Mouse (Mus musculus): ENCODE data around the gene Phlda1. TPM values are rescaled to one million over a fixed set of nuclear protein-coding genes. Genes with fewer than 3 reads are reported as not detected.
"Not testable (repeated sequence)": the region's sequence is repeated elsewhere in the genome, so short reads cannot be mapped to it uniquely, and the experiment has no call there.

Gene Phlda1
- total RNA-seq (2021) = 10 to 100 TPM; 23.9 to 24.4 TPM
- long read RNA-seq, experiment 1, transcript Phlda1-201 (2 exons, 1,949 nt) = major isoform, 31 of 34 reads
- long read RNA-seq, experiment 1, partial matches to known transcripts = 0 of 34 reads
- long read RNA-seq, experiment 1, other reads (novel, unspliced or antisense) = 3 of 34 reads
- long read RNA-seq, experiment 2, transcript Phlda1-201 (2 exons, 1,949 nt) = major isoform, 35 of 38 reads
- long read RNA-seq, experiment 2, partial matches to known transcripts = 0 of 38 reads
- long read RNA-seq, experiment 2, other reads (novel, unspliced or antisense) = 3 of 38 reads

DNA sequence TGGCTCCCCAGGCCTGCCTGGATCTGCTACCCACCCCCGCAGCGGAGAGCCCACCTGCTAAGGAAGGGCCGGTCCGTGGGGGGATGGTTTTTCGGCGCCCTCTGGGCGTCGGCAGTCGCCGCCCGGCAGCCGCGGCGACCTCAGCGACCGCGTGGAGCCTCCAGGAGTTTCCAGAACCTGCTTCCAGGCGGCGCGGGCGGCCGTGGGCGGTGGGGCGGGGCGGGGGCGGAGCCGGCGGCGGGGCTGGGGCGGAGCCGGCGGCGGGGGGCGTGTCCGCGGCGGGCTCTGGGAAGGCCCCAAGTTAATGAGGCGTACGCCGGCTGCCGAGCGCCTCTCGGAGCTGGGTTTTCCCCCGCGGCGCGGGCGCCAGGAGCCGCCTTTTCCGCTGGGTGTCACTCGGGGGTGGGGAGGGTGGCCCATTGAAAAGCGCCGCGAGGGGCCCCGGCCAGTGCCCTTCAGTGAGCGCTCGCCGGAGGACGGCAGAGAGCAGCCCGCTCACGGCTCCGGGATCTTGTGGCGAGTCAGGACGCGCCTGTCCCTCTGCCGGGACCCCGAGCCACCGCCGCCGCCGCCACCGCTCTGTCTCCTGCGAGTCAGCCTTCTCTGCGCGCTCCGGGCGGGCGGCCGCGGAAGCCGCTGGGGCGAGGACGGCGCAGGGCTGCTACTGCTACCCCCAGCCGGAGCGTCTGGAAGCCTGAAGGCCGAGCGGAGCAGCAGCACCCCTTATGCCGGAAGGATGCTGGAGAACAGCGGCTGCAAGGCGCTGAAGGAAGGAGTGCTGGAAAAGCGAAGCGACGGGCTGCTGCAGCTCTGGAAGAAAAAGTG is at the start of gene Phlda1:
Gene Phlda1 (plus strand): TSS at position 186 of the 825 bp plus-strand sequence.
- DNase-seq (ENCODE audit: low spot score in 2 of 2) = peak; percentile 93 to 94

DNA sequence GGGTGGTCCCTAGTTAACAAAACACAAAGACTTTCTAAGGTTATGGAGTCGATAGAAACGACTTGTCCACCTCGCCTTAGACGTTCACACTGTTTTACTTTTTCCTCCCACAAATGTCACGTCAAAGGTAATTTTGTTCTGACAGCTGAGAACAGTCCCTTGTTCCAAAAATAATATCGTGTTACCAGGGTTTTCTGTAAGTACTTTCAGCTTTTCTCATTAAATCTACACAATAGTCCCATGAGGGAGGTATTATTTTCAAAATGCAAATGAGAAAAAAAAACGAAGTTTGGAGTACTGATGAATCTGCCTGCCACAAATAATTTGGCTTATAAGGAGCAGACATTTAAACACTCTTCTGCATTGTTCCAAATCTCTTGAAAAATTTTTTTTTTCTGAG is 48.0 kb upstream of the Phlda1 start:
- no peak for DNase-seq (ENCODE audit: low spot score in 2 of 2)

DNA sequence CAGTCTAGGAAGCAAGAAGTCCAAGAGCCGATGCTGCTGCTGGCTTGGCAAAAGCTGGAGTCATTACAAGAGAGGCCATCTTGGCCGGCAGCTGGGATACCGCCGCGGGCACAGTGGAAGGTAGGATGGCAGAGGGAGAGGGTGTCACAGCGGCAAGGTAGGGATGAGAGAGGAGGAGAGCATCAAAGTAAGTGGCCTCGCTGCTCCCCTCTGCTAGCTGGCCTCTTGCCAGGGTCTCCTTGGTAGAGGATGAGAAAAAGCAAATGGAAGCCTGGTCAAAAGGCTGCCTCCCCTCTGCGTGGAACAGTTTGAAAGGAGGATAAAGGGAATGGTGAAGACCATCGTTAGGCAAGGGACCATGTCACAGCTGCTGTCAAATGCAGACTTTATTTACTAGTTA is 47.0 kb upstream of the Phlda1 start:
- DNase-seq (ENCODE audit: low spot score in 2 of 2) = no peak

DNA sequence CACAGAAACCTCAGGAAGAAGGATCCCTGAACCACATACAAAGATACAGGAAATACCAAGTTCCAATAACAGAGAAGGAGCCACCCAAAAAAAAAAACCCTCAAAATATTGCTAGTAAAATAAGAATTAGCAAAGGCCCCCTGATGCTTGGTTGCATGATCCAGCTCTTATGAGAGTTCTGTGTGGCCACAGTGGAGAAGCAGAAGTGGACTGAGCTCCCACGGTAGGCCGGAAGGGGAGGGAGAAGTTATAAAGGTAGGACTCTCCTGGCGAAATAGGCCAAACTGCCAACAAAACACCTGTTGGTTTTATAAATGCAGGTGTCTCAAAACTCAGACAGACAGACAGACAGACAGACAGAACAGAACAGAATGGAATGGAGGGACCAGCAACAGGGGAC is 46.2 kb upstream of the Phlda1 start:
- no peak for DNase-seq (ENCODE audit: low spot score in 2 of 2)

DNA sequence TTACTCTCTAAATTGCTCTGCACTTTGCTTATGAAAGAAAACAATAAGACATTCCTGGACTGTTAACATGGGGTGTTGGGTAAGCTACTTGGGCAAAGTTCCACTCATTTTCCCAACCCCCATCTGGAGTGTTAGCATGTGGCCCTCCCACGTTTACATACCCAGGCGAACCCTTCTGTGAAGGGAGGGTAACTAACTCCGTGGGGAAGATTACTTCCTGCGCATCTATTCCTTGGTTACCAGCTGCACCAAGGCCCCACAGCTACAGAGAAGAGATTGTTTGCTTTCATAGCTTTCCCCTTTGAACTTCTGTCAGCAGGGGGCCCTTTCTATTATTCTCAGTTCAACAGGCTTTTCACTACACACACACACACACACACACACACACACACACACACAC is 45.7 kb upstream of the Phlda1 start:
- no peak for DNase-seq (ENCODE audit: low spot score in 2 of 2)

DNA sequence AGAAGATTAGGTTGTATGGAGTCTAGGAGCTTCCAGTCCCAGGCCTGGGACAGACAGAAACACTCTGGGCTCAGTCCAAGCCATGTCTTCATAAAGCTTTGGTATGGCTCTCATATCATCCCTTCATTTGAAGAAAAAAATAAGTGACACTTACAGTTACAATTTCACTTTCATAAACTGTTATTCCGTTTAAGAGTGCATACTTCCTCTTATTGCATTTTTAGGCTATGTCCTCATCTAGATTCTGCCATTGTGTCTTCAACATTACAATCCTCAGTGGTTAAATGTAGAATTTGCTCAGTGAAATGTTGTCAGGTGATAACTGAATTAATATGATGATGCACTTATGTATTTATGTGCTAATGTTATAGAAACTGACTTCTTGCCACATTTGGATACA is 41.3 kb upstream of the Phlda1 start:
- DNase-seq (ENCODE audit: low spot score in 2 of 2) = no peak

DNA sequence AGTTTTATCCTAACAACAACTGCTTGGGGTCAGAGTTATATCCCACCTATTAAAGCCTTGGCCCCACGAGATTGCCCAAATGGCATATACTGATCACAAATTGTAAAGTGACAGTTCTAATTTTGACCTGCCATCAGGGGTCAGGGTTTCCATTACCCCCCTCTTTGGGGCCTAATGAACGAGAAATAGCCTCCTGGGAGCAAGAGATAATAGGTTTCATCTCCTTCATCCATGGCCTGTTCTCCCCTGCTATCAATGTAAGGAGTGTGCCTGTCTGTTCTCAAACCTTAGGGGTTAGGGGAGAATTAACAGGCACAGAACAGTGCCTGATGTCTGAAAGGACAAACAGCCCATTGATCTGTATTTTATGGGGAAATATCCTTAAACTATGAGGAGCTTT is 40.7 kb upstream of the Phlda1 start:
- no peak for DNase-seq (ENCODE audit: low spot score in 2 of 2)

DNA sequence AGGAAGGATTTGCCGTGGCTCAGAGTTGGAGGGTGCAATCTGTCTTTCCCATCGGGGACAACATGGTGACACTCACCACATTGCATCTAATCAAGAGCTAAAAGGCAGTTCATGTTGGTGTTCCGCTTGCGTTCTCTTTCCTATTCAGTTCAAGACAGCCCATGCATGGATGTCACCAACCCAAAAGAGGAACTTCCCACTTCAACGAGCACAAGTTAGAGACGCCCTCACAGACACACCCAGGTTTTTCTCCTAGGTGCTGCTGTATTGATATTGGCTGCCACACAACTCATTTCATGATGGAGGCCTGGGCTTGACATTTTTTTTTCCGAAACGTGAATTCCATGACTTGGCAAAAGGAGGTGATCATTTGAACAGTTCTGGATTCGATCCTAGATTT is 34.9 kb upstream of the Phlda1 start:
- DNase-seq (ENCODE audit: low spot score in 2 of 2) = no peak

DNA sequence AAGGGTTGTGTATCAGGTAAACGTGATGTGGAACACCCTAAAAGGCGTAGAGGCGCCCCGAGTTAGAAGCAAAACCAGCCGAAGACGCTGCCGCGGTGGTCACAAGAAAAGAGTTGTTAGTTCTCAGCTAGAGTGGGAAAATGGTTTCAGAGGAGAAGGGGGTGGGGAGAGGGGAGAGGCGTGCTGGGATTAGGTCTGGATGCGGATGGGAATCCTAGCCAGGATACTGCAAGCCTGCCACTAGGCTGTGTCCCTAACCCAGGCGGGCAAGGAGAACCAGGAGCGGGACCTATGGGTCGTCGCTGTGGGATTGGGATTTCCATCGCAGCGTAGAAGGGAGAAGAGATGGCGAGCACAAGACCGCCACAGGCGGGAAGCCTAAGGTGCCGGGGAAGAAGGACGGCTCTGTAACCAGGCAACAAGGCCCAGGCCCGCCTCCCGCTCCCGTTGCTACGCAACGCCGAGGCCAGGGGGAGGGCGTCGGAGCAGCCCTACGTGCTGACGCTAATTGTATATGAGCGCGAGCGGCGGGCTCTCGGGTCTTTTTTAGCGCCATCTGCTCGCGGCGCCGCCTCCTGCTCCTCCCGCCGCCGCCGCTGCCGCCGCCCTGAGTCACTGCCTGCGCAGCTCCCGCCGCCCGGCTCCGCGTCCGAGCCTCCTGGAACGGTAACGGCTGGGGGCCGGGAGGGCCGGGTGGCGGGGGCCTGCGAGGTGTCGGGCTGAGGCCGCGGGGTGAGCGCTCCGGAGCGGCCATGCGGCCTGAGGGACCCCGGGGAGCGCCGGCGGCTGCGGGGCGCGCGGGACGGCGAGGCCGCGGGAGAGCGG is 33.2 kb upstream of the Phlda1 start, which contains the start of gene Nap1l1:
Gene Nap1l1 (plus strand): TSS at position 538 of the 825 bp plus-strand sequence.
- peak; percentile 95 to 98 for DNase-seq (ENCODE audit: low spot score in 2 of 2)

DNA sequence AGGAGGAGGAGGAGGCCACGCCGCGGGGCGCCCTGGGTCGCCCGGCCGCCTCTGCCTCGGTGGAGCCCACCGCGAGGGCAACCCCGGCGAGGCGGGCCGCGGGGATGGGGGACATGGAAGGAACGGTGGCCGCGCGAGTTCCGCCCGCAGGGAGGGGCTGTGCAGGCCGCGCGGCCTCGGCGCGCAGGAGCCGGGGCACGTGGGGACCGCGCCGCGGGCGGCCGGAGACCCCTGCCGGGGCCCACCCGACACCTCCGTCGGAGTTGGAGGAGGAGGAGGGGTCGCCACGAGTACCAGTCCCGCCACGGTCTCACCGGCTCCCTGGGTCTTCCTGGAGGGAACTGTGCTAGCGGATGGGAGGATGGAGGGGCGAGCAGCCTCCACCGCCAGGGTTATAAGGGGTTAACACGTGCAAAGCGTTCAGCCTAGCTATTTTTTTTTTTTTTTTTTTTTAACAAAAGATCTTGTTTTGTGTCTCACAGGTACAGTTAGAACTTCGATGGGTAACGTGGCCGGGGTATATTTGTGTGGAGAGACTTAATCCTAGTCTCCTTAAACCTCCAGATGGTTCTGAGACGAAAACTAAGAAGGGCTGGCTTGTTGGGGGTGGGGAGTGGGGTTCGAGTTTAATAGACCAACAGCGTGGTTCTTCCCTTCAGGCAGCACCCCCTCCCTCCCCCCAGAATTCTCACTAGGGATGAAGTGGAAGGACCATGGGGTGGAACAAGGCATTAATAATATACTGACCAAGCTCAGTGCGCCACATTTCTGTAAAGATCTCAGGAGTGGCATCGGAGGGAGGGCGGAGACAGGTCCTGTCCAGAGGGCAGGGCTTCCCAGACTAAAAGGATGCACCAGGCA is 32.3 kb upstream of the Phlda1 start:
- peak in 1 of 2 experiments; percentile 29 for DNase-seq (ENCODE audit: low spot score in 2 of 2)

DNA sequence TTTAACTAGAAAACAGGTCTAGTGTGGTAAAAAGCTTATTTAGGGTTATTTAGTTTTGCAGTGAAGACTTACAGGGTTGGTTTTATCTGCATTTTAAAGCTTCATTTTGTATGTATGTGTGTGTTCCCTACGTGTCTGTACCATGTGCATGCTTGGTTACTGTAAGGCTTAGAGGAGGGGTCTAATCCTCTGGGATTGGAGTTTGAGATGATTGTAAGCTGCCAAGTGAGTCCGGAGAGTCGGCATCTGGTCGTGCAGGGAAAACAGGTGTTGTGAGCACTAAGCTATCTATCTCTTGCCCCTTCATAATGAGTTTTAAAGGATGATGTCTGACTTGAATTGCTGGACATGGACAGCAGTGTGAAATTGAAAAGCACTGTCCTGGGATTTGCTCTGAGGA is 29.8 kb upstream of the Phlda1 start:
- no peak for DNase-seq (ENCODE audit: low spot score in 2 of 2)

DNA sequence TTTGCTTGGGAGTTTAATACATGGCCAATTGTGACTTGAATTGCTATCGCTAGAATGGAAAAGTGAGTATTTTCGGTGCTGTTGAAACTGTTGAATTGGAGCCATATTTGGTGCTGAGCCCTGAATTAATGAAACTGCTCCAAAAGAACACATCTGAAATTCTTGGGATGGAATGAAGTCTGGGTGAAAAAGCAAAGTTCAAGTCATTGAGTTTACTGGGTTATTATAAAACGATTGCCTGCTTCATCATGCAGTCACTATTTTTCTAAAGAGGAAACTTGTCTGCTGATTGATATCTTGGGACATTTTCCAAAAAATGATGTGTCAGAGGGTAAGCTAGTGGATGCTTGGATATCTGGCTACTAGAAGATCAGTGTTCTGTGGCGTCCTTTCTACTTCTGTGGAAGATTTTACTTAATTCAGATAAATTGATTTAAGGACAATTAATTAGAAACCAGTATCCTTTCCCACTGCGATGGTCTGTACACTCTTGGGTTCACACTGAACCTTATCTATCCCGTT is 29.0 kb upstream of the Phlda1 start:
- no peak for DNase-seq (ENCODE audit: low spot score in 2 of 2)

DNA sequence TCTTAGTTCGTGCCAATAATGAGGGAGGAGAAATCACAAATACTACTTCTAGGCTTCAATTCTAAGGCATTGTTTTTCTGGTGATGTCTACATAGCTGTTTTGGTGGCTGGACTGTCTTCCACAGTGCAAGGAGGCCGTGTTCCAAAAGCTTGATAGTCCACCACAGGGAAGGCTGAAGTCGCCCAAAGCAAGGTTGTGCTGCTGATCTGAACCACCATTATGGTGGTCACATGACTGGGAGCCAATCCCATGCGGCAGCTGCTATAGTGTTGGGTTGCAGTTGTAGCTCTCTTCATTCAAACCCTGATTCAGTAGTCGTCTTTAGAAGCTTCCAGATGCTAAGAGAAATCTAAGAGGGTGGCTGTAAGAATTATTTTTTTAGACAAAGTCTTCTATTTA is 26.5 kb upstream of the Phlda1 start:
- no peak for DNase-seq (ENCODE audit: low spot score in 2 of 2)

DNA sequence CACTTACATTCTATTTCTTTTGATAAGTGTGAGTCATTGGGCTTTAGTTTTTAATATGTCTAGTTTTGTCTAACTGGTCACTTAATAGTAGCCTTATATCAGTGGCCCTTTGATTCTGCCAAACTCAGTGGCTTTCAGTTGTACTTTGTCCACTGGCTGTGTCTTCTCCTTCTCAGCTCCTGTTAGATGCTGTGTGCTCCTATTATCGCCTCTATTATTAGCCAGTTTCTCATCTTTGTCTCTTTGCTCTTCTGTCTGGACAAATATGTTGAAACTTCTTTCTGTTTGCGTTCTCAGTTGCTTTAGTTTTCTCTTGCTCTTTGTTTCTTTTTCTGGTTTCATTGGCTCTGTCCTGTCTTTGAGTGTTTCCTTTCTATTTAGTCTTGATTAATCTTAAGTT is 23.4 kb upstream of the Phlda1 start:
- no peak for DNase-seq (ENCODE audit: low spot score in 2 of 2)

DNA sequence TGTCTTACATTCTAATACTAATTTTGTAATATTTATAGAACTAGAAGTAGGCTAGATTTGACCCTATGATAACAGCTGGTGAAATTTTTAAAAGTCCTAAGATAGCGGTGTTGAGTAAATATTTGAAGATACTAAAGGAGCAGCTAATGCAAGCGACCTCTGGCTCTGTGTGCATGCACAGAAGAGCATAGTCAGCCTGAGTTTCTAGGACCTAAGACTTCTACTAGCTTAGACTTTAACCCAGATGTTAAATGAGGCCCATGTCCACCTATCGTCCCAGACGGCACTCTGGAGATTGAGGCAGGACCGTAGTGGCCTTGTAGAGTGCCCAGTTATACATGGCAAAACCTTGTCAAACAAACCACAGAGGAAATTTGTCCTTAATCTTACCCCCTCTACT is 22.0 kb upstream of the Phlda1 start:
- no peak for DNase-seq (ENCODE audit: low spot score in 2 of 2)

DNA sequence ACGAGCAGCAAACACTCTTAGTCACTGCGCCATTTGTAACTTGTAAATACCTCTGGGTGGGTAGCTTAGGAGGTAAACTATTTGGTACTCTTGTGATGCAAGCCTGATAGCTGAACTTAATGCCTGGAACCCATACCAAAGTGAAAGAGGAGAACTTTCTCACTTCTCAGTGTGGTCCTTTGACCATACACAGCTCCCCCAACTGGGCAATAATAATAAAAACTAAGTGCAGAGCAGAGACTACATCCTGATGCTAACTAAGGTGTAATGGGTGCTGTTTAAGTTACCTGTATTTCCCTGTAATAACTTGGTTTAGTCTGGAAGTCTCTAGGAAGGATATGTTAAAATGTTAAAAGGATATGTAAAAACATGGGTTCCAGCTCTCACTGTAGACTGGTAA is 17.3 kb upstream of the Phlda1 start:
- no peak for DNase-seq (ENCODE audit: low spot score in 2 of 2)

DNA sequence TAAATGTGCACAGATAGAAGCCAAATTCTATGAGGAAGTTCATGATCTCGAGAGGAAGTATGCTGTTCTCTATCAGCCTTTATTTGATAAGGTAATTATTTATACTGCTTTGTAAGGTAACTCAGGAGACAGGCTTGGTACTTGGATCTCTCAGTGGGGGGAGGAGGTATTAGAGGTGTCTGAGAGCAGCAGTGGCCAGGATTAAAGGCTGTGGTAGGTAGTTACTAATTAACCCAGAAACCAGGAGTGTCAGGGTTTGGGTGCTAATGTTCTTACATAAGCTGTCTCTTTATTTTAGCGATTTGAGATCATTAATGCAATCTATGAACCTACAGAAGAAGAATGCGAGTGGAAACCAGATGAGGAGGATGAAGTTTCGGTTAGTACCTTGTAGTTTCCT is 16.0 kb upstream of the Phlda1 start:
- DNase-seq (ENCODE audit: low spot score in 2 of 2) = not testable (repeated sequence)

DNA sequence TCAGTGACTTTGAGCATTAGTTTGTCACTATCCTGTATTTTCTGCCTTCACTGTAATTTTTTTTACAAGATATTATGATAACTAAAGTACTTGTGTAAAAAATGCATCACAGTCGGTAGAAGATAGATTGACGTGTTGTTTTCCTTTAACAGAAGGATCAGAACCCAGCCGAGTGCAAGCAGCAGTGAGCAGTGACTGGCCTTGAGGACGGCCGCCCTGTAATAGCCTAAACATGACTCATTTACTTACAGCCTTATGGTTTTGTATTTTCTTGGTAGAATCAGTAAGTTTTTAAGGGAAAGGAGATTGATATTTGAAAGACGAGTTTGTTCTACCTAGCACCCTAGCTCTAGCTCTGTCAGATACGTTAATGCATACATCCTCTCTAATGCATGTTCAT is 10.2 kb upstream of the Phlda1 start:
- no peak for DNase-seq (ENCODE audit: low spot score in 2 of 2)

DNA sequence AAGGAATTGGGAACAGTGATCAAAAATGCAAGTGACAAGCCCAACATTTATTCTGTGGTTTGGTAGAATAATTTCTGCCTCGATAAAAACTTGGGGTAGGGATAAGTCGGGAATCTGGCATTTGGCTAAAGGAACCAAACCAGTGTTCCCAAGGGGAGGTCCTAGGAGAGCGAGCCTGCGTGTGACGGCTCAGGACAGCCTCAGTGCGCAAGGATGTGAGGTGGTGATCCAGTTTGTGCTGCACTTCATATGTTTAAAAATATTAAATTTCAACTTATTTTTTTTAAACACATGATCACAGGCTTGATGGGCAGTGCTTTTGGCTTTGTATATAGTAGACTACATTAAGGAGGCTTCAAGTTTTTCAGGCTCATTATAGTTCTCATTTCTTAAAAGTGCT is 6.2 kb upstream of the Phlda1 start:
- DNase-seq (ENCODE audit: low spot score in 2 of 2) = no peak

DNA sequence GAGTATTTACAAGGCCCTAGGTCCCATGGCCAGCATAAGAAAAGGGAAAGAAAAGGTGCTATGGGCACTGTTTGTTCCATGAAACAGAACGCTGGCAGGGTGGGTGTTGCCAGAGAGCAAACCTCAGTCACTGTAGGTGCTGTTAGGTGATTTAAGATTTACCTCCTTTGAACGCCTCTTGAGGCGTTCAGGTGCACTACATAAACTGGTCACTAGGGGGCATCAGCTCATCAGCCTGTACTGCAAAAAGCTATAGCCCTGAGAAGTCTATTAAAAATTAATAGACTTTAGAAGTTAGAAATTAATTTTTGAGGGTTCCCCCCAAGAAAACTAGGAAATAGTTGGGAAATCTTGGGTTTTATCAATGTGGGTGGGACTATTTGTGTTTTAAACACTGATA is 3.0 kb upstream of the Phlda1 start:
- peak; percentile 61 to 81 for DNase-seq (ENCODE audit: low spot score in 2 of 2)

DNA sequence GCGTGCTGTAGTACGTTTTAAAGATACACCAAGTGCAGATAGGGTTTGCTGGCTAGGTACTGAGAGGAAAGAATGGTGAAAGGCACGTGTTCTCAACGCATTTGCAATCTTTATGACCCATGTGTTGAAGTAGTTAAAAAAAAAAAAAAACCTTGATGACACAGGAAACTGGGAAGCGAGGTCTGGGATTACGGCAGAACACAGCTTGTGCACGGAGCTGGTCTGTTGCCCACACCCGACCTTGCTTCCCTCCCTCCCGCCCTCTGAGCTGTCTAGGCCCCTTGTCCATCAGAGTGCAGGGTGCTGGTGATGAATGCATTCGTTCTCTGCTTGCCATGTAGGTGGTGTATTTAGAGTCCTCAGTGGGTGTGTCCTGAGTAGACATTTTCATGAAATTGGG is 2.4 kb upstream of the Phlda1 start:
- DNase-seq (ENCODE audit: low spot score in 2 of 2) = no peak

Measured in layer of hippocampus, postnatal 14 days (tissue).